Mouse (Mus musculus) ES-CJ7 (cell line): Measurements from ENCODE around the gene Tgif1.
"Not testable (repeated sequence)": the region's sequence is repeated elsewhere in the genome, so short reads cannot be mapped to it uniquely, and the experiment has no call there.

Experiments used
- DNase-seq: peaks from one replicate; pipeline ENCODE4 v3.0.0; 2011; ENCODE audit warnings: low read depth, low spot score

The Tgif1 gene

DNA sequence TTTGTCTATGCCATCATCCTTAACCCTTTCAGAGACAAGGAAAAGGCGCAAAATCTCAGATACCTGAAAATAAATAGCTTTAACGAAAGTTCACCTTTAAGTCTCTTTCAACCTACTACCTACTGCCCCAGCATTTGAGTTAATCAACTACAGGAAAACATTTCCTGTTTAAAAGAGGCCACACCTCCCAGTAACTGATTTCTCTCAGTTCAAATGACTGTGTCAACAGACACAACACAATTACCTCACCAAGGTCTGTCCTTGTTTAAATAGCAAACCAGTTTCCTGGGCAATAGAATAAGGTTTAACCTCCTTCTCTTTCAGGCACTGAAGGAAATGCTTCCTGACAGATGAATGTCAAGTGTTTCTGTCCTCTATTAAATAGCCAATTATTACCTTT is 7.8 kb downstream of the Tgif1 start:
- DNase-seq = no peak

DNA sequence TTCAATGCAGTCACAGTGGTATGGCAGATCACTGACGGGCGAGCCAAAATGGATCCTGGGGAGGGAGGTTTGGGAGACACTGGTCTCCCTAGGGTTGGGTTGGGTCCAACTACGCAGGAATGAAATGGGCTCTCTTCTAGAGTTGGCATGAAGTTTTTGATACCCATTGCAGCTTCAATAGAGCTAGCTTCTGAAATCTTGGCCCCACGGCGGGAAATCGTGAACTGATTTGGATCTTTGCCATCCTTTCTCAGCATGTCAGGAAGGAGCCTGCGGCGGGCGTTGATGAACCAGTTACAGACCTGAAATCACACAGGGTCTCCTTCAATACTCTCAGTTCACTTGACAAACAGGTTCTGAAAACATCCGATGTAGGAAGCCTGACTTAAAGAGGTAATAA is 8.4 kb downstream of the Tgif1 start:
- DNase-seq = no peak

DNA sequence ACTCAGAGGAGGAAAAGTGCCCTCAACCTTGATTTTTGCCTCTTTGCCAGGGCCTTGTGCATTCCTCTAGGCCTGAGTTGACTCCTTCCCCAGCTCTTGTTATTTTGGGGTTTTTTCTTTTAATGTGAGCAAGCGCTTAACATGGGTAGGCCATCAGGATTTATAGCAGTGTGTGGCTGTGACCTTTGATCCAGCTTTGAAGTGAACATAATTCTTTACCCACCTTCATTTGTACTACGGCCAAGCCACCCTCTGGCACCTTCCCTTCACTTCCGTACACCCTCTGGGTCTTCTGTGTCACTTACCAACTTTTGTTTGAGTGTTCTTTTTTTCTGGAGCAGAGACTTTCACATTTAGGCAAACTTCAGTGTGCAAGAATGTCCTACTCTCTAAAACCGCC is 10.1 kb downstream of the Tgif1 start:
- no peak for DNase-seq

DNA sequence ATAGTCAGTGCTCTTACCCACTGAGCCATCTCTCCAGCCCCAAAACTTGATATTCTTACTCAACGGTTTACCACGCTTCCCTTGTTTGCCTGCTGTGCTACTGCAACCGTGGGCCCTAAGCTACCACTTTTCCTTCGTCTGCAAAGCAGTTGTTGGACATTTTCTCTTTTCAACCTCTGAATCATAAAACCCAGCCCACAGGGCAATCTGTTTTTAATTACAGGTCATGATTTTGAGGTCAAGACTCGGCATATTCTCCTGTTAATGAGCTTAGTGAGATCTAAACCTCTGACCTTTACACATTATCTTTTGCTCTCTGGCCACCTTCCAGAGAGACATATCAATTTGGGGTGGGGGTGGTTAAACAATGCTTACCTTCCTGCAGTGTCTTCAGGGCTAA is 14.8 kb downstream of the Tgif1 start:
- DNase-seq = no peak

GRCm38 (mm10) chr17:70838031-70838430 is 15.3 kb downstream of the Tgif1 start:
- no peak for DNase-seq

- DNase-seq = not testable (repeated sequence)
Observed at GRCm38 (mm10) chr17:70837474-70837873, 15.9 kb downstream of the Tgif1 start.

- DNase-seq = no peak
Observed at GRCm38 (mm10) chr17:70836820-70837219, 16.5 kb downstream of the Tgif1 start.

GRCm38 (mm10) chr17:70835071-70835790 is 18.1 kb downstream of the Tgif1 start:
- DNase-seq = no peak

DNA sequence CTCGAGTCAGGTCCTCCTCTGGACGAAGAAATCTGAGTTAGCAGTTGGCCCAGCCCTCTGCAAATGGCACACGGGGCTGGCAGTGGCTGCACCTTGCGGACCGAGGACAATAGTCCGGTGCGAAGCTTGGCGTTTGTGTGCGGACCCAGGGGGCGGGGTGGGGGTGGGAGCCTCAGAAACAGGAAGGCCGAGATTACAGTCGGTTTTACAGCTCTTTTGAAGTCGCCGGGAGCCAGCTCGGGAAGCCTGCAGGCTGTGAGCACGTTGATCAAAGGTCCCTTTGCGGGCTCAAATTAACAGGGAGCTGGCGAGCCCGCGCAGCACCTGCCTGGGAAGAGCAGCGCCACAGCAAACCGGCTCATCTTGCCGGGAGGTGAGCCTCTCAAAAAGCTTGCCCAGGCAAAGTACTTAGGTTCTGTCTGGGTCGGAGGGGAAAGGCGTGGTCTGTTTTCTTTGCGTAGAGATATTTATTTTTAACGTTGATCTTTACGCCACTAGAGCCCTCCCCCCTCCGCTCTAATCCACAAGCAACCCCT is 18.8 kb downstream of the Tgif1 start:
- DNase-seq = peak; percentile 84

- DNase-seq = no peak
Observed at GRCm38 (mm10) chr17:70832544-70832943, 20.8 kb downstream of the Tgif1 start.

GRCm38 (mm10) chr17:70831591-70831990 is 21.8 kb downstream of the Tgif1 start:
- DNase-seq = no peak

- DNase-seq = peak; percentile 97
Observed at GRCm38 (mm10) chr17:70829943-70830715, 23.2 kb downstream of the Tgif1 start.

GRCm38 (mm10) chr17:70829217-70829616 is 24.1 kb downstream of the Tgif1 start:
- DNase-seq = peak; percentile 65

DNA sequence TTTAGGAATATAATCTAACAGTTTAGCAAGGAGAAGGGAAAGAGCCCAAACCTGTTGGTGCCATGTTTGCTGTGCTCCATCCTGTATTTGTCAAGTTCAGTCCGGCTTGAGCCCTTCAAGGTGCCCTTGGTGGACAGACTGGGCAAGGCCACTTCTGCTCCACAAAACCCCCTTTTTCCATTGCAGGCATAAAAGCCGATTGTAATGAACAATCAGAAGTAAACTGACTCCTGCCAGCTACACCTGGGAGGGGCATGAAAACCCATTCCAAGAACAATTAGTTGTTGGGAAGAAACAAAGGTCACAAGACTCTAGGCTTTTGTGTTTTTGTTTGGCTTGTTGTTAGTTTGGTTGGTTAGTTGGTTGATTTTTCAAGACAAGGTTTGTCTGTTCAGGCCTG is 24.8 kb downstream of the Tgif1 start:
- DNase-seq = peak; percentile 98

GRCm38 (mm10) chr17:70828180-70828528 is 25.2 kb downstream of the Tgif1 start:
- peak; percentile 98 for DNase-seq

DNA sequence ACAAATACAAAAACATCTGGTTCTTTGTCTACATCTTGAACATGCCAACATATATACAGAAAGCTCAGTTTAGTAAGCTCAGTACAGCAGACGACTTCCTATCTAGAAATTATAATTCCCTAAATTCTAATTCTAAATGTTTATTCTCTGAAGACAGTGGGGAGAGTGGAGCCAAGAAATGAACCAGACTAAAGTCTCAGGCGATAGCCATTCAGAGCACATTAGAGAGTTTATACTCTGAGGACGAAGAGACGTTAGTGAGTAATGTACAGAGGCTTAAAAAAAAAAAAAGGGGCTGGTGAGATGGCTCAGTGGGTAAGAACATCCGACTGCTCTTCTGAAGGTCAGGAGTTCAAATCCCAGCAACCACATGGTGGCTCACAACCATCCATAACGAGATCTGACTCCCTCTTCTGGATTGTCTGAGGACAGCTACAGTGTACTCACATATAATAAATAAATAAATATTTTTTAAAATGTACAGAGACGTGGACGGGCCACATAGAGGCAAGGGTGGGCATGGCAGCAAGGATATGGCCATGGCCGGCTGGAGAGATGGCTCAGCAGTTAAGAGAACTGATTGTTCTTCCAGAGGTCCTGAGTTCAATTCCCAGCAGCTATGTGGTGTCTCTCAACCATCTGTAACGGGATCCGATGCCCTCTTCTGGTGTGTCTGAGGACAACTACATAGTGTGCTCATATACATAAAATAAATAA is 25.7 kb downstream of the Tgif1 start:
- not testable (repeated sequence) for DNase-seq

DNA sequence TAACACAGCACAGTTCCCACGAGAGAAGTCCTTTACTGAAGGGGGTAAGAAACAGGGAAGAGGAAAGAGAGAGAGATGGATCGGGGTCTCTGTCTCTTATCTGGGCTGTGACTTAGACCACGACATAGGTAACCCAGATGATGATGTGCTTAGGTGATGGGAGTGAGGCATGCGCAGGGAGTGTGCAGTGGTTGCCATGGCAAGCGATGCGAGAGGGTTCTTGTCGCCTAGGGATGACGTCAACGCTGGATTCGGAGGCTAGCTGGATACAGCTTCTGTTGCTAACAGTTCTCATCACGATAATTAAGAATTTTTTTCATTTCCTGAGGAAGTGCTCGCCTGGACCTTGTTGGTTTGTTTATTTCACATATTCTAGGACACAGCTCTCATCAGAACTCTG is 27.1 kb downstream of the Tgif1 start:
- DNase-seq = peak; percentile 90

DNA sequence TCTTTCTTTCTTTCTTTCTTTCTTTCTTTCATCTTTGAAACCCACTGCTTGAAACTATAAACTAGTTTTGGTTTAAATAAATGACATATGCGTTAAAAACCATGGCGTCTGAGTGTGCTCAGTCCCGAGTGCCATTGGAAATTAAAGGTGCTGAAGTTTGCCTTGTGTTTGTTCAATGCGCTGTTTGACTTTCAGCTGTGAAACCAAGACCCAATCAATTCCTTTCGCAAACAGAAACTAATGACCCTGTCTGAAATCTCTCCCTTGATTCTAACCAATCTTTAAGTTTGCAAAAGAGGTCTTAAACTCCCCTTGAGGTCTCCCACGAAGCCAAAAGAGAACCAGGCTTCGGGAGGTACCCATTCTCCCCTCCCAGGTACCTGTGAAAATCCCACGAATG is 30.3 kb downstream of the Tgif1 start:
- no peak for DNase-seq

GRCm38 (mm10) chr17:70817862-70818451 is 35.4 kb downstream of the Tgif1 start:
- DNase-seq = no peak

DNA sequence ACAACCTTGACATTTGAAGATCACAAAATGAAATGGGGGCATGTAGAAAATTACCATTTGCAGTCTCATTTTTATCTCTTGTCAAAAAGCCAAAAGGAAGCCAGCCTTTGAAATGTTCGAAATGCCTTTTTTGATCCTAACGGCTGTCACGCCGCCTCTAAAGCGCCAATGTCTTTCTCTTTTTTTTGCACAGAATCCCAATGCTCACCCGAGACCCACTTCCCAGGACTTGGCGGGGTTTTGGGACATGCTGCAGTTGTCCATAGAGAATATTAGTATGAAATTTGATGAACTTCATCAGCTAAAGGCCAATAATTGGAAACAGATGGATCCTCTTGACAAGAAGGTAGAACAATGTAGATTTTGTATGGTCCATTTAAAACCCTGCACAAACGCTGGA is 38.3 kb downstream of the Tgif1 start:
- no peak for DNase-seq

- no peak for DNase-seq
Observed at GRCm38 (mm10) chr17:70810795-70811194, 42.6 kb downstream of the Tgif1 start.

- no peak for DNase-seq
Observed at GRCm38 (mm10) chr17:70809776-70810175, 43.6 kb downstream of the Tgif1 start.
